Mouse (Mus musculus) neural tube, embryonic 11.5 days (tissue): ENCODE data around the gene Leng8. TPM values are rescaled to one million over a fixed set of nuclear protein-coding genes. Genes with fewer than 3 reads are reported as not detected.
A peak's percentile ranks its signal among the peaks of the same experiment; 100 is the strongest.

Experiments
- ATAC-seq: fragments of 200-750 bp; cut with Nextera tagmentation; 2 replicates; pipeline ENCODE4 v1.8.0; 2017; ENCODE audit warnings: moderate number of reproducible peaks, mild to moderate bottlenecking, moderate TSS enrichment, moderate library complexity; ENCODE audit not compliant: insufficient read depth, low FRiP score, low TSS enrichment
- DNase-seq: peaks from one replicate; pipeline ENCODE4 v3.0.0-alpha.2; 2015; ENCODE audit warnings: low spot score
- H3K27ac ChIP-seq: fragments of 300-500 bp; sonication (generic); 2 replicates; pipeline ENCODE4 v1.5.1; 2014; ENCODE audit warnings: low read depth, mild to moderate bottlenecking, low read length
- H3K27me3 ChIP-seq: fragments of 300-500 bp; sonication (generic); 2 replicates; pipeline ENCODE4 v1.6.1; 2014; ENCODE audit warnings: mild to moderate bottlenecking, low read length, mixed read lengths; ENCODE audit not compliant: control insufficient read depth, insufficient read depth
- H3K36me3 ChIP-seq: fragments of 300-500 bp; sonication (generic); 2 replicates; pipeline ENCODE4 v1.6.1; 2014; ENCODE audit warnings: mild to moderate bottlenecking, low read length, moderate library complexity, mixed read lengths; ENCODE audit not compliant: control insufficient read depth, insufficient read depth
- H3K4me1 ChIP-seq: fragments of 300-500 bp; sonication (generic); 2 replicates; pipeline ENCODE4 v1.6.1; 2014; ENCODE audit warnings: low read length, mixed read lengths; ENCODE audit not compliant: control insufficient read depth, insufficient read depth
- H3K4me2 ChIP-seq: fragments of 300-500 bp; sonication (generic); 2 replicates; pipeline ENCODE4 v1.6.1; 2014; ENCODE audit warnings: low read depth, mild to moderate bottlenecking, moderate library complexity
- H3K4me3 ChIP-seq: fragments of 300-500 bp; sonication (generic); 2 replicates; pipeline ENCODE4 v1.5.1; 2014; ENCODE audit warnings: low read depth, low read length
- H3K9ac ChIP-seq: fragments of 300-500 bp; sonication (generic); 2 replicates; pipeline ENCODE4 v1.6.1; 2014; ENCODE audit warnings: mild to moderate bottlenecking, low read length
- H3K9me3 ChIP-seq: fragments of 300-500 bp; sonication (generic); 2 replicates; pipeline ENCODE4 v1.6.1; 2016; ENCODE audit warnings: low read length; ENCODE audit not compliant: control insufficient read depth
- WGBS: fragments of 180-500 bp; shearing (Covaris S2); extraction: QIAGEN DNeasy Blood & Tissue Kit; methylation state at CpG from one replicate; pipeline ENCODE4 v1.1.7; 2014; 5-methylcytosine and 5-hydroxymethylcytosine counted together
- polyA plus RNA-seq: library from polyadenylated mRNA; unstranded; fragments of >200 nt; fragmentation: Nextera tagmentation; extraction: Ambion mirVana; gene quantifications from 2 replicates; pipeline ENCODE4 v1.2.1, GENCODE M21; 2014

The Leng8 gene
- polyA plus RNA-seq, 1 experiment from 2014 or later = 50.3 TPM

DNA sequence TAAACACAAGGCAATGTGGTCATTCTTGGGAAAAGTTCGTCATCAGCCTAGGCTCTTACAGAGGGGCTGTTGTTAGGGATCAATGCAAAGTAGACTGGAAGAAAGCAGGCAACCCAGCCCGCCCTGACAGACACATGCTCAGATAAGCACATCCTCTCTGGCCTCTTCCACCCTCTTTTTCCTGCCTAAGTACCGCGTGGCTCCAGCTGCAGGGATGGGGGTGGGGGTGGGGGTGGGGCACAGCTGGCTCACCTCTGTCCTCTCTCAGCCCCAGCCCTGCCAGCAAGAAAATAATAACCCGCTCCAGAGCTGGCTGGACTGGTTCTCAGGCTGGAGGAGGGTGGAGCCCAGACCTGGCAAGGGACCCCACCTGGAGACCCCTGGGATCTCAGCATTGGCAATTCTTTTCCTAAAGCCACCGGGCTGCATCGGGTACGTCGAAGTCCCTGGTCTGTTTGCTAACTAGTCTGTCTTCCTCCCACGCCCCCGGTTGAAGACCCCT is 26.8 kb downstream of the Leng8 start:
- Histone ChIP-seq H3K4me1 (peaks cover 5% of the 10 kb centered on the region; the same call in 1 of the 2 replicates), H3K4me2 (peak overlapping the region; percentile 58), H3K9ac (no peak overlapping the region; the same call in 1 of the 2 replicates), H3K9me3 (no peaks in the 10 kb centered on the region), H3K27me3 (no peaks in the 10 kb centered on the region), H3K4me3 (peak overlapping the region; percentile 36), H3K27ac (no peak overlapping the region), H3K36me3 (no peaks in the 10 kb centered on the region)
- WGBS = 1% methylated on average over 11 of the region's 11 CpGs
- DNase-seq (no peak), ATAC-seq (0 out of 2 replicates have a peak, but pooled peaks have one; percentile 35)

DNA sequence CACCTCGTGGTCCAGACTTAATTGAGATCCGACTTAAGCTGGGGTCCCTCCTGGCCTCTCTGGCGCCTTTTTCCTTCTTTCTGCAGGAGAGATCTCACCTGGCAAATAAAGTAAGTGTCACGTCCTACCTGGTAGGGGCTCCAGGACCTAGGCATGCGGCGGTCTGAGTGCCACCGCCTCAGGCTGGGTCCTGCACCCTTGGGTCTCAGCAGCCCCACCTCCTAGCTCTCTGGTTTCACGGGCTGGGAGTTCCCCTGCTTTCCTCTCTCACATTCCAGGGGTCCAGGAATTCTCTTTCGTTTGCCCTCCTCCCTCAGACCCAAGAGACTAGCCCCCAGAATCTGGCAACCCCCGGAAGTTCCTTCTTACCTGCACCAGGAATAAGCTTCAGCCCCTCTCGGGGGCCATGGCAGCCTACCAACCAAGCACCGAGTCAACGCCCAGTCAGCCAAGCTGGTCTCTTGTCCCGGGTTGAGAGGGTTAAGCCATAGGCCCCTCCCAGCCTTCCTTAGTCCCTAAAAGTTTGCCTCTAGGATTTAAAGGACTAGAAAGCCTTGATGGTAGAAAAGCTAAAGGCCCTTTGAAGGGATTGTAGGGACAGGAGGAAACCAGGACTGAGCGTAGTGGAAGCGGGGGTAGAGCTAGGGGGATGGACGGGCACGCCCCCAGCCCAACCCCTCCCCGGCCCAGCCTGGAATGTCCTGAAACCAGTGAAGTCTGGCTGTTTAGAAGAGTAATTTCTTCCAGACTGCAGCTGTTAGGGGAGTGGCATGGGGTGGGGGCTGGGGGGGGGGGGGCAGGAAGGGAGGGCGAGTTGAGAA is 27.5 kb downstream of the Leng8 start, which contains the start of gene Cdc42ep5:
TSS of gene Cdc42ep5 (minus strand) at position 771 of the 821 bp plus-strand sequence.
- Histone ChIP-seq H3K9ac (peak within 1 kb of the TSS; percentile 45), H3K4me3 (peak within 1 kb of the TSS; percentile 36), H3K4me1 (peaks cover 5% of the 10 kb centered on the region; the same call in 1 of the 2 replicates), H3K36me3 (no peaks in the 10 kb centered on the region), H3K9me3 (no peaks in the 10 kb centered on the region), H3K27ac (no peak within 1 kb of the TSS), H3K27me3 (no peaks in the 10 kb centered on the region), H3K4me2 (peak within 1 kb of the TSS; percentile 58)
- peak; percentile 66 for DNase-seq
- WGBS = under 1% methylated on average over 19 of the region's 20 CpGs
- ATAC-seq = peak; percentile 73

DNA sequence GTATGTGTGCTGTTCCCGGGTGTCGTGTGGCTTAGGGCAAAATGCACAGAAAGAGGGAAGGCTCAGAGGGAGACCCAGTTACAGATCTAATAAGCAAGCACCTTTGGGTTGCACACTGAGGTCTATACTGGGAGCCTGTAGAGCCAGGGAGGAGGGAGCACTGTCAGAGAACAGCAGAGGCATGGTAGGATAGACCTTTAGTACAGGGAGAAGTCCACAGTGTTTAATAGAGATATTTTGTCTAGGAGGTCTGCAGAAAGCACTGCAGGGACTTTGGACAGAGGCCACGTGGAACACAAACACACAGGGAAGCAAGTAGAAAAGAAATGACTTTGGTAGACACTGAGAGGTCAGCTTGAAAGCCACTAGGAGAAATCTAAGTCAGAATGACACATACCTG is 28.4 kb downstream of the Leng8 start:
- 24% methylated on average over 3 of the region's 3 CpGs for WGBS
- Histone ChIP-seq H3K9me3 (no peaks in the 10 kb centered on the region), H3K9ac (no peak overlapping the region), H3K4me3 (no peak overlapping the region), H3K36me3 (no peaks in the 10 kb centered on the region), H3K4me2 (peak overlapping the region; percentile 16), H3K27me3 (no peaks in the 10 kb centered on the region), H3K4me1 (peaks cover 5% of the 10 kb centered on the region; the same call in 1 of the 2 replicates), H3K27ac (no peak overlapping the region)
- ATAC-seq = no peak
- DNase-seq = no peak

DNA sequence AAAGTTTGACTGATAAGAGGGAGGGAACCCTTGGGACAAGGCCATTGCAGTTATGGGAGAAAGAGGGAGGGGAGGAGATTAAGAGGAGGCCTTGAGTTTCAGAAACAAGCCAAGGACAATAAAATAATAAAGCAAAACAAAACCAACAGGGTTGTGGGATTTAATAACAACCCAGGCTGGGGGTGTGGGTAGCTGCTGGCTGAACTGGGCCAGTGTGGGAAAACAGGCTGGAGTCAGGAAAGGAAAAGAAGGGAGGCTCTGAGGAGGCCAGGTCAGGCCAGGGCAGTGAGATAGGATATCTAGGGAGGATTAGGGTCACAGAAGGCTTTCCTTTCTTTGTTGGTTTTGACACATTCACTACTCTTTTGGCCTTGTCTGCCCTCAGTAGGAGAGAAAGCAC is 30.3 kb downstream of the Leng8 start:
- no peaks in the 10 kb centered on the region for H3K9me3 ChIP-seq
- DNase-seq (no peak), ATAC-seq (no peak)
- no peaks in the 10 kb centered on the region for H3K36me3 ChIP-seq
- H3K9ac ChIP-seq = no peak overlapping the region
- H3K27me3 ChIP-seq = no peaks in the 10 kb centered on the region
- H3K4me3 ChIP-seq = no peak overlapping the region
- H3K27ac ChIP-seq = no peak overlapping the region
- no peak overlapping the region for H3K4me2 ChIP-seq
- H3K4me1 ChIP-seq = peaks cover 5% of the 10 kb centered on the region; the same call in 1 of the 2 replicates

DNA sequence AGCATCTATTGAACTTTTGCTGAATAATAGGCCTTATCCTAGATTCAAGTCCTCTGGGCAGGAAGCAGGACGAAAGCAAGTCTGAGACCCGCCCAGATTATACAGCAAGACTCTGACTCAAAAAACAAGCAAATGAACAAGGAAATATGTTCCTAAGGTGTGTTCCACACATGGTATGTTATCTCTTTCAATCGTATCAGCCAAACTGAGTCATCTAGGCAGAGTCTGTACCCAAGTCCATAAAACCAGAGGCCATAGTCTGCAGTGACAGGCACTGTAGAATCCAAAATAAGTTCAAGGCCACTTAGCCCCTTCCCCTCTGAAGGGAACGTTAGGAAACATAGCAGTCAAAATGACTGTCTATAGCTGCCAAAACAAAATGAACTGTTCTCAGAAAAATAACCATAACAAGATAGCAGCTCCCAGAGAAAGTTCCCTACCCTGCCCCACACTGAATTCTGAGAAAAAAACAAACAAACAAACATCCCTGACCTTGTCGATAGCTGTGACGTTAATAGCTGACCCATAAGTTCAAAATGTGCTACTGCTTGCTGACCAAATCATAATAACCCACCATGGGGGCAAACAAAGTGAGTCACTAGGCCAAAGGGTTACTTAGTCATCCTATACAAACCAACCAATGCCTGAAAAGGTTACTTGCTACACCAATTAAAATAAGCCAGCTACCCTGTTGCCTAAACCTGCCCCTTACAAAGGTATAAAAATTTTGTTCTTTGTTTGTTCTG is 33.5 kb downstream of the Leng8 start:
- Histone ChIP-seq H3K9me3 (no peaks in the 10 kb centered on the region), H3K4me1 (no peaks in the 10 kb centered on the region), H3K27me3 (no peaks in the 10 kb centered on the region), H3K9ac (no peak overlapping the region), H3K4me3 (no peak overlapping the region), H3K27ac (no peak overlapping the region), H3K4me2 (no peak overlapping the region), H3K36me3 (no peaks in the 10 kb centered on the region)
- DNase-seq (no peak), ATAC-seq (no peak)
- WGBS = 80% methylated on average over 6 of the region's 6 CpGs

DNA sequence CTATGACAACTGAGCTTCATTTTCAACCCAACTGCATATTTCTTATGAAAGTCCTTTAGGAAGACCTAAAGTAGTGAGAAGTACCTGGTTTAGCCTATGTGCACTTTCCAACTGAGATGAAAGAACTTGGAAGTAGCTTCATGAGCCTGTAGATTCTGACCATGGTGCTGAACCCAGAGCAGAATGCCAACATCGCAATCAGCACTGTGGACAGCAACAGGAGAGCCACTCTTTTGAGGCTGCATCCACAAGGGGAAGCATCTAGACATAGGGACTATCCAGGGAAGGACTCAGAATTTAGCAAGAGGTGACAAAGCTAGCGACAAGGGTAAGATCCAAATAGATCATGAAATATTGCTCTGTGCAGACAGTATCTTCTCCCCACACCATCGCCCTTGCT is 41.6 kb downstream of the Leng8 start:
- 48% methylated on average over 3 of the region's 3 CpGs for WGBS
- no peak overlapping the region for H3K4me2 ChIP-seq

More for the DNA sequence above, 41.6 kb downstream of the Leng8 start:
- Histone ChIP-seq H3K27me3 (no peaks in the 10 kb centered on the region), H3K9me3 (no peaks in the 10 kb centered on the region), H3K4me3 (no peak overlapping the region), H3K27ac (no peak overlapping the region), H3K4me1 (no peaks in the 10 kb centered on the region), H3K36me3 (no peaks in the 10 kb centered on the region), H3K9ac (no peak overlapping the region)
- ATAC-seq (no peak), DNase-seq (peak; percentile 14)

Other genes starting within 250 kb of the Leng8 start
- not detected in 2 replicates for gene Gm14548, start 238.9 kb upstream of the Leng8 start, polyA plus RNA-seq
- not detected in 2 replicates for gene Lilra6, start 221.5 kb upstream of the Leng8 start, polyA plus RNA-seq
- 0.89 and 1.2 TPM in 2 replicates for gene Lair1, start 73.8 kb upstream of the Leng8 start, polyA plus RNA-seq
- 46.1 and 48.8 TPM in 2 replicates for gene Ttyh1, start 17.6 kb upstream of the Leng8 start, polyA plus RNA-seq
- gene Leng9, start 13.3 kb downstream of the Leng8 start, polyA plus RNA-seq = 1.5 and 2.2 TPM in 2 replicates
- 18.7 and 19.8 TPM in 2 replicates for gene Cdc42ep5, start 27.8 kb downstream of the Leng8 start, polyA plus RNA-seq
- gene Lilra5, start 100.7 kb downstream of the Leng8 start, polyA plus RNA-seq = not detected in 2 replicates
- gene Ncr1, start 200.7 kb downstream of the Leng8 start, polyA plus RNA-seq = not detected in 2 replicates